Comparison of ENCODE assay signal across 7 mouse cellular contexts in genomic region chr9:65586406-65587269, GRCm38 (mm10). TPM values are rescaled to one million over a fixed set of nuclear protein-coding genes. Genes with fewer than 3 reads are reported as not detected.
DNase-seq lines count a peak whose midpoint lies in the region; ATAC-seq and TF ChIP-seq lines count a peak whose summit lies in the region.

Gene Pif1, plus strand, starts transcription at chr9:65587160.

- TF ChIP-seq CTCF in small intestine, adult 2 months (IDR thresholded peaks at IDR 0.05; ENCODE audit: extremely low read depth, insufficient read length, insufficient replicate concordance, low read depth, low read length), result no peak

- intact Hi-C loops in left cerebral cortex, postnatal 4 days (cut with DNase I), result no loop called here

- peak; percentile 96 for DNase-seq in ZHBTc4 (ENCODE audit: low read depth, low spot score)
- peak; percentile 86 for DNase-seq in embryo, embryonic 10 days (ENCODE audit: low spot score)
- peak; percentile 55 to 66 for DNase-seq in gastrocnemius, adult 8-10 months (ENCODE audit: low spot score in 2 of 2)
- DNase-seq in hindlimb bud, embryonic 11.5 days (ENCODE audit: extremely low spot score, low read depth, low spot score), result peak; percentile 53
- peak; percentile 83 for DNase-seq in left cerebral cortex, postnatal 4 days
- peak; percentile 97 for DNase-seq in midbrain, embryonic 11.5 days (ENCODE audit: low spot score, missing footprints)

- no peaks in the 10 kb centered on the region for H3K27me3 ChIP-seq in midbrain, embryonic 11.5 days (ENCODE audit: control insufficient read depth, insufficient read depth, low read length)
- H3K27me3 ChIP-seq in small intestine, adult 2 months (ENCODE audit: control insufficient read depth, insufficient read depth, low read length), result no peaks in the 10 kb centered on the region

- 10% methylated on average over 28 of the region's 28 CpGs for WGBS in midbrain, embryonic 11.5 days
- 11% methylated on average over 28 of the region's 28 CpGs for WGBS in small intestine, adult 2 months

- peak within 1 kb of the TSS; percentile 95 for H3K4me2 ChIP-seq in midbrain, embryonic 11.5 days

- H3K4me3 ChIP-seq in midbrain, embryonic 11.5 days (ENCODE audit: low read depth, low read length), result peak within 1 kb of the TSS; percentile 69
- peak within 1 kb of the TSS; percentile 76 for H3K4me3 ChIP-seq in small intestine, adult 2 months (ENCODE audit: low read depth, low read length)

- TF ChIP-seq POLR2A in small intestine, adult 2 months (IDR thresholded peaks at IDR 0.05; ENCODE audit: low read depth, low read length), result no peak

- peak within 1 kb of the TSS; percentile 68 for H3K27ac ChIP-seq in midbrain, embryonic 11.5 days (ENCODE audit: low read depth, low read length)
- no peak within 1 kb of the TSS for H3K27ac ChIP-seq in small intestine, adult 2 months (ENCODE audit: insufficient read depth, low read depth, low read length)

- peak within 1 kb of the TSS; percentile 74 for H3K9ac ChIP-seq in midbrain, embryonic 11.5 days (ENCODE audit: low read length)

- no peaks in the 10 kb centered on the region; the same call in 1 of the 2 replicates for H3K36me3 ChIP-seq in midbrain, embryonic 11.5 days (ENCODE audit: control insufficient read depth, insufficient read depth, low read length)
- H3K36me3 ChIP-seq in small intestine, adult 2 months (ENCODE audit: control insufficient read depth, insufficient read depth, low read length), result no peaks in the 10 kb centered on the region

- no peaks in the 10 kb centered on the region for H3K9me3 ChIP-seq in midbrain, embryonic 11.5 days (ENCODE audit: control insufficient read depth, low read length)

- peak; percentile 81 for ATAC-seq in midbrain, embryonic 11.5 days (ENCODE audit: low FRiP score)

- H3K4me1 ChIP-seq in midbrain, embryonic 11.5 days (ENCODE audit: control insufficient read depth, insufficient read depth, low read length), result peaks cover 16% of the 10 kb centered on the region
- H3K4me1 ChIP-seq in small intestine, adult 2 months (ENCODE audit: control insufficient read depth, insufficient read depth, insufficient read length, low read length), result peaks cover 2% of the 10 kb centered on the region; the same call in 1 of the 2 replicates

RNA-seq across cellular contexts. Expression of gene Pif1, which starts in this region (rescaled TPM):
- not detected for total RNA-seq in gastrocnemius, adult 8-10 months (2022)
- total RNA-seq in left cerebral cortex, postnatal 4 days (2021), result 1 to 10 TPM; 1.7 to 1.9 TPM
- polyA plus RNA-seq in midbrain, embryonic 11.5 days (2014; fragmentation: Nextera tagmentation; extraction: Ambion mirVana), result 12.0 and 13.6 TPM in 2 replicates
- 3.8 and 5.0 TPM in 2 replicates for polyA plus RNA-seq in small intestine, adult 2 months (2012; rRNA removed)

Comparison
In these comparisons a context has a peak if more than half of its experiments do, and no peak if none do; other contexts are left out.
1. Peak in DNase-seq in gastrocnemius, adult 8-10 months; RNA of the gene not detected or under 1 TPM.